Mouse (Mus musculus) intestine, embryonic 15.5 days (tissue): Measurements from ENCODE around the gene Tirap. TPM values are rescaled to one million over a fixed set of nuclear protein-coding genes. Genes with fewer than 3 reads are reported as not detected.

Experiments used
- ATAC-seq: fragments of 200-750 bp; cut with Nextera tagmentation; 2 replicates; pipeline ENCODE4 v1.8.0; 2017; ENCODE audit warnings: moderate TSS enrichment, moderate library complexity
- H3K27ac ChIP-seq: fragments of 300-500 bp; sonication (generic); 2 replicates; pipeline ENCODE4 v1.5.1; 2015; ENCODE audit warnings: mild to moderate bottlenecking, inconsistent platforms
- H3K27me3 ChIP-seq: fragments of 300-500 bp; sonication (generic); replicated peaks from 2 replicates; pipeline ENCODE4 v1.6.1; 2015; ENCODE audit warnings: inconsistent platforms
- H3K36me3 ChIP-seq: fragments of 300-500 bp; sonication (generic); 2 replicates; pipeline ENCODE4 v1.6.1; 2015; ENCODE audit warnings: inconsistent platforms
- H3K4me1 ChIP-seq: fragments of 300-500 bp; sonication (generic); replicated peaks from 2 replicates; pipeline ENCODE4 v1.6.1; 2015; ENCODE audit warnings: inconsistent platforms
- H3K4me2 ChIP-seq: fragments of 300-500 bp; sonication (generic); replicated peaks from 2 replicates; pipeline ENCODE4 v1.6.1; 2015; ENCODE audit warnings: mild to moderate bottlenecking, inconsistent platforms
- H3K4me3 ChIP-seq: fragments of 300-500 bp; sonication (generic); replicated peaks from 2 replicates; pipeline ENCODE4 v1.5.1; 2015; ENCODE audit warnings: inconsistent platforms
- H3K9ac ChIP-seq: fragments of 300-500 bp; sonication (generic); 2 replicates; pipeline ENCODE4 v1.6.1; 2015; ENCODE audit warnings: inconsistent platforms
- H3K9me3 ChIP-seq: fragments of 300-500 bp; sonication (generic); 2 replicates; pipeline ENCODE4 v1.6.1; 2016; ENCODE audit warnings: inconsistent platforms
- WGBS: fragments of 180-500 bp; shearing (Covaris S2); methylation state at CpG from one replicate; pipeline ENCODE4 v1.1.7; 2015; 5-methylcytosine and 5-hydroxymethylcytosine counted together
- polyA plus RNA-seq: library from polyadenylated mRNA; unstranded; fragments of >200 nt; fragmentation: Nextera tagmentation; extraction: Ambion mirVana; gene quantifications from 2 replicates; pipeline ENCODE4 v1.2.1, GENCODE M21; 2015

Gene Tirap
- 13.2 and 13.9 TPM in 2 replicates for polyA plus RNA-seq

DNA sequence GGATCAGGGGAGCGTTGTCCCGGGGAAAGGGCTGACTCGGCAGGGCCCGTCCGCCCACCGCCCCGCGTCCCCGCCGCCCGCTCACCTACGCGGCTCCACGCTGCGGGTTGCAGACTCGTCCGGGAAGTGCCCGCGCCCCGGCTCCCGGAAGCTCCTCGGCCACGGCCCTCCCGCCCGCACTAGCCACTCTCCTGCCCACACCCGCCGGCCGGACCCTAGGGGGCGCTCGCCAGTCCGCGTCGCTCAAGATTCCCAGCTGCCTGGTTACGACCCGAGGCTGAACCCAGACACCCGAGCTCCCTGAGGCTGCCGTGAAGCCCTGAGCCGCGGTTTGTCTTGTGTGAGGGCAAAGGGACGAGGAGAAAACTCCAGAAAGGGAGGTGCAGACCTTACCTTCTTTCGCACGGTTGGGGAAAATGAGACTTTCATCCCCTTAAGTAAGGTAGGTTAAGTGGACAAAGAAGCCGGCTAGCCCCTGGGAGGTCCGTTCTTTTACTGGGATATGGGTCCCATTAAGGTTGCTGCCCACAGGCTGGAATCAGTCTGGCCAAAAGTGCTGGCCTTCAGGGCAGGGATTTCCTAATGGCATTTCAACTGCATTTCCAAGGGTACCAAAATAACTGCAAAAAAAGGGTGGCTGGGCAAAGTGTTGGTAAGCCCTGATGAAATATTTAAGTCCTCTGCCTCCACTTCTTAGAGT, at the start of gene Tirap, which contains the start of gene Srpr:
Gene Tirap, minus strand, starts transcription at position 520 of the 700 bp plus-strand sequence.
Gene Srpr, plus strand, starts transcription at position 404 of the 700 bp plus-strand sequence.
- peak; percentile 96 for ATAC-seq
- WGBS, result 0% methylated on average over 44 of the region's 44 CpGs
- Histone ChIP-seq H3K27ac (peak within 1 kb of the TSS; percentile 56), H3K4me3 (peak within 1 kb of the TSS; percentile 73), H3K27me3 (no peaks in the 10 kb centered on the region), H3K9me3 (no peaks in the 10 kb centered on the region), H3K36me3 (0 out of 2 replicates have a peak, but pooled peaks cover 1% of the 10 kb centered on the region), H3K4me2 (peak within 1 kb of the TSS; percentile 83), H3K4me1 (peaks cover 13% of the 10 kb centered on the region; the same call in 1 of the 2 replicates), H3K9ac (peak within 1 kb of the TSS; percentile 85)

DNA sequence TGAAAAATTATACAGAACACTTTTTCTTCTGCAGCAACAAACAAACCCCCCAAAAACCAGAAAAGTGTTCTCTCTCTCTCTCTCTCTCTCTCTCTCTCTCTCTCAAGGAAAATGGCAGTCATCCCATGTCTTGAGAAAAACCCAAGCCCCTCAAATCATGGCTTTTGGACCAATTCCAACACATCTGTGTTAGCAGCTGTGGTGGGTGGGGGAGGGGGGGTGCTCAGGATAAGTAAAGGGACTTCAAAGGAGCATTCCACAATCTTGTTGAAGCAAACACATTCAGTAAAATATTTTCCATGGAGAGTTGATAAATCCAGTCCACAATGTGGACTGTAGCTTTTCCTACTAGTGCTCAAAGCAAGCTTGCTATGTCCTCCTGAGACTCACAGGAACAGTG, 49.4 kb upstream of the Tirap start:
- Histone ChIP-seq H3K9ac (no peak overlapping the region), H3K4me1 (no peaks in the 10 kb centered on the region), H3K9me3 (no peaks in the 10 kb centered on the region), H3K27me3 (no peaks in the 10 kb centered on the region), H3K4me3 (no peak overlapping the region), H3K36me3 (no peaks in the 10 kb centered on the region), H3K27ac (no peak overlapping the region), H3K4me2 (no peak overlapping the region)
- ATAC-seq, result no peak

DNA sequence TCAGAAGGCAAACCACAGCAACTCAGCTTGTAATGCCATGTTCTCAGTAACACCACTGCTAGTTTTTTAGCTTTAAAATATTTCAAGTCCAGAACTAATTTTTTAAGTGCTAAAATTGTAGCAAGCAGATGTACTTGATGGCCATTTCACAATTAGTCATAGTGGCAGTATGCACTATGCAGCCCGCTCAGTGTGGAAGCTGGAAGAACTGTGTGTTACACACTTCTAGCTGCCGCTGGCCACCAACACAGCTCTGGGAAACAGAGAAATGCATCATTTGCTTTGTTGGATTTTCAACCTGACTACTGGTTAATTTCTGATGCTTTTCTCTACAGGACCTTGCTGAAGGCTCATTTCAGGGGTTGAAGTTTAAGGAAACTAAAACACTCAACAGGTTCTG, 47.3 kb upstream of the Tirap start:
- H3K9ac ChIP-seq, result no peak overlapping the region
- H3K9me3 ChIP-seq, result no peaks in the 10 kb centered on the region
- no peaks in the 10 kb centered on the region for H3K4me1 ChIP-seq
- H3K27ac ChIP-seq, result no peak overlapping the region
- no peaks in the 10 kb centered on the region for H3K27me3 ChIP-seq
- H3K4me2 ChIP-seq, result no peak overlapping the region
- no peak overlapping the region for H3K4me3 ChIP-seq
- no peaks in the 10 kb centered on the region for H3K36me3 ChIP-seq
- no peak for ATAC-seq
- 85% methylated on average over 2 of the region's 2 CpGs for whole genome bisulfite sequencing

DNA sequence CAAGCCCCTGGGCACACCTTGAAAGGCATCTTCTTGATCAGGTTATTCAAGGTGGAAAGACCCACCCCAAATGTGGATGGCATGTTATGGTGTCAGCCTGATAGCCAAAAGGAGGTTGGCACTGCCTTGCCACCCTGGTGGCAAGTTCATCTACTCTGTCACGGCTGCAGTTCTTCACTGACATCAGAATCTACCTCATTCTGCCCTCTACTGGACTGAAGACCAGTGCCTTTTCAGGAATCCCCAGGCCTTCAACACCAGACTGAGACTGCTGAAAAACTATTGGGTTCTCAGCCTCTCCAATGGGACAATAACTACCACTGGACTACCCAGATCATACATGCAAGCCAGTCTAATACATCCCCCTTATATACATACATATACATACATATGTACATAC, 39.6 kb upstream of the Tirap start:
- H3K9ac ChIP-seq, result no peak overlapping the region
- no peak for ATAC-seq
- no peaks in the 10 kb centered on the region for H3K4me1 ChIP-seq
- no peak overlapping the region for H3K27ac ChIP-seq
- no peak overlapping the region for H3K4me2 ChIP-seq
- no peak overlapping the region for H3K4me3 ChIP-seq
- 71% methylated on average over 1 of the region's 1 CpGs for WGBS
- no peaks in the 10 kb centered on the region for H3K27me3 ChIP-seq
- H3K36me3 ChIP-seq, result 0 out of 2 replicates have a peak, but pooled peaks cover 4% of the 10 kb centered on the region
- no peaks in the 10 kb centered on the region for H3K9me3 ChIP-seq

DNA sequence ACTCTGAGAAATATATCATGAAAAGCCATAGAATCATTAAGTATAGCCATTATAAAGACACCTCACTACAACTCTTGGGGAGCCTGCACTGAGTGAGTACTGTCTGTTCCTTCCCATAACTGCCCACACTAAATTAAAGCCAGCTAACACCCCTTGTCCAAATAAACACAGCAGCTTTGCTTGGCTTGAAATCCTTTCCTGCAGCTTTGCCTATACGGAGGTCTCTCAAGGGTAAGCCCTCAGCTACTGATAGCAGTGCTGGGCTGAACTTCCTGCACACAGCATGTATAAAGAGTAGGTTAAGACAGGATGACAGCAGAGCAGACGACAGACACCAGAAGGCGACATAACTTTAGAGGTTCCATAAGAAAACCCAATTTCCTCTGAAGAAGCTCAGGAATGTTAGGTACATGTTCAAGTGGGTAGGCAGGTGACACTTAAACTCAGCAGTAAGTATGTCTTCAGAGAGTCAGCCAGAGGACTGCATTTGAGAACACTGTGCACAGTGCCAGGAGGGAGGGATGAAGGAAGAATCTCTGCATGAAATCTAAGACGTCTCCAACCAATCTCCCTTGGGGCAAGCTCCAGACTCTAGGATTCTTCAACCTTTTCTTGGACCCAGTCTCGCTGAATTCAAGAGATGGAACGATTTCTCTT, 39.0 kb upstream of the Tirap start:
- ATAC-seq, result no peak
- H3K27ac ChIP-seq, result no peak overlapping the region
- 67% methylated on average over 6 of the region's 6 CpGs for WGBS

DNA sequence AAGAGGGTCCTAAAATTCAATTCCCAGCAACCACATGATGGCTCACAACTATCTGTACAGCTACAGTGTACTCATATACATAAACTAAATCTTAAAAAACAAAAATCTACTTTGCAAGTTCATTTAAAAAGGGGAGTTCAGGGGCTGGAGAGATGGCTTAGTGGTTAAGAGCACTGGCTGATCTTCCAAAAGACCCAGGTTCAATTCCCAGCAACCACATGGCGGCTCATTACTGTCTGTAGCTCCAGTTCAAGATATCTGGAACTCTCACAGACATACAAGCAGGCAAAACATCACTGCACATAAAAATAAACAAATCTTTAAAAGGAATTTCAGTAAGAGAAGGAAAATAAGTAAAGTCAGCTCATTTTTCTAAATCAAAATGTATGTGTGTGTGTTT, 38.3 kb upstream of the Tirap start:
- H3K4me2 ChIP-seq, result no peak overlapping the region
- no peak overlapping the region for H3K27ac ChIP-seq
- no peak overlapping the region for H3K4me3 ChIP-seq
- H3K36me3 ChIP-seq, result 0 out of 2 replicates have a peak, but pooled peaks cover 4% of the 10 kb centered on the region
- H3K9me3 ChIP-seq, result no peaks in the 10 kb centered on the region
- no peak for ATAC-seq
- no peaks in the 10 kb centered on the region for H3K4me1 ChIP-seq
- no peaks in the 10 kb centered on the region for H3K27me3 ChIP-seq
- no peak overlapping the region for H3K9ac ChIP-seq
- 90% methylated on average over 1 of the region's 1 CpGs for WGBS

More for the DNA sequence above, 39.0 kb upstream of the Tirap start:
- H3K9me3 ChIP-seq, result no peaks in the 10 kb centered on the region
- H3K27me3 ChIP-seq, result no peaks in the 10 kb centered on the region
- H3K4me1 ChIP-seq, result no peaks in the 10 kb centered on the region
- H3K9ac ChIP-seq, result no peak overlapping the region
- H3K4me2 ChIP-seq, result no peak overlapping the region
- no peak overlapping the region for H3K4me3 ChIP-seq
- H3K36me3 ChIP-seq, result 0 out of 2 replicates have a peak, but pooled peaks cover 4% of the 10 kb centered on the region

DNA sequence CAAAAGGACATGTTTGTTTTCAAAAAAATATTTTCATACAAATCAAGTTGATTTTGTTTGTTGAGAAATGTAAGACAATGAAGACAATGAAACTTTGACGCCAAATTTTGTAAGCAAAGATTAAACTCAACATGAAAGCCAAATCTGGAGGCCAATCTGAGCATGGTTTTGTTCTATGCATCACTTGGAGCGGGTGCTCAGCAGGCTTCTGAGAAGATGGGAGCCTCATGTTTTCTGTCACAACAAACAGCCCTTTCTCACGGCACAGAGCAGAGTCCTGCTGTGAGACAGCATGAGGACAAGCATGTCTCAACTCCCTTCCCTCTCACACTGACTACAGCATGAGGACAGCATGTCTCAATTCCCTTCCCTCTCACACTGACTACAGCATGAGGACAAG, 35.9 kb upstream of the Tirap start:
- no peak overlapping the region for H3K4me3 ChIP-seq
- no peaks in the 10 kb centered on the region for H3K27me3 ChIP-seq
- no peak overlapping the region for H3K4me2 ChIP-seq
- H3K36me3 ChIP-seq, result 0 out of 2 replicates have a peak, but pooled peaks cover 4% of the 10 kb centered on the region
- WGBS, result 74% methylated on average over 3 of the region's 3 CpGs
- ATAC-seq, result no peak
- no peaks in the 10 kb centered on the region for H3K9me3 ChIP-seq
- no peaks in the 10 kb centered on the region for H3K4me1 ChIP-seq
- H3K27ac ChIP-seq, result no peak overlapping the region
- no peak overlapping the region for H3K9ac ChIP-seq

DNA sequence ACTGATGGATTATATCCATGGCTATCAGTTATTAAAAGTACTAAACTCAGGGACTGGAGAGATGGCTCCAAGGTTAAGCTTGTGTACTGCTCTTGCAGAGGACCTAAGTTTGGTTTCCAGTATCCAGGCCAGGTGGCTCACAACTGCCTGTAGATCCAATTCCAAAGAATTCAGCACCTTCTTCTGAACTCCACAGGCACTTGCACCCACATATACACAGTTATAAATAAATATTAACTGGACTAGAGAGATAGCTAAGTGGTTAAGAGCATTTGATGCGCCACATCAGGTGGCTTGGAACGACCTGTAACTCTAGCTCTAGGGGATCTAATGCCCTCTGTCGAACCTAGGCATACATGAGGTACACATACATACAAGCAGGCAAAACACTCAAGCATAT, 28.6 kb upstream of the Tirap start:
- Histone ChIP-seq H3K4me3 (no peak overlapping the region), H3K27me3 (no peaks in the 10 kb centered on the region), H3K9ac (no peak overlapping the region), H3K36me3 (0 out of 2 replicates have a peak, but pooled peaks cover 2% of the 10 kb centered on the region), H3K27ac (no peak overlapping the region), H3K9me3 (no peaks in the 10 kb centered on the region), H3K4me1 (no peaks in the 10 kb centered on the region), H3K4me2 (no peak overlapping the region)
- WGBS, result 85% methylated on average over 3 of the region's 3 CpGs
- ATAC-seq, result no peak

DNA sequence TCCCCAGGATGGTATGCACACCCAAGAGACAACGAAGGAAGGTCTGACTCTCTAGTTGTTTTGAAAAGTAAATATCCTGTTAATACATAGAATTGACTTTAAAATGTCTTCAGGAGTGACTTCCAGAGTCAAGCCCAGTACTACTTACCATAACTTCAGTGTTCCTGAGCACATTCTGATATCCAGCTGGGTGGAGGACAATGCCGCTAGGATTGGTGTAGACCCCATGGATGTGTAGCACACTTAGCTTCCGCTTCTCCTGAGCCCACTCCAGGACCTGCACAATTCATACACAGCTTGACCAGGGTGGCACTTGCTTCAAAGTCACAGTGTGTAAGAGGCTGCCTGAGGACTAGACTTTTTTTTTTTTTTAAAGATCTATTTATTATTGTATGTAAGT, 23.4 kb upstream of the Tirap start:
- WGBS, result 95% methylated on average over 3 of the region's 3 CpGs
- 0 out of 2 replicates have a peak, but pooled peaks cover 5% of the 10 kb centered on the region for H3K36me3 ChIP-seq

DNA sequence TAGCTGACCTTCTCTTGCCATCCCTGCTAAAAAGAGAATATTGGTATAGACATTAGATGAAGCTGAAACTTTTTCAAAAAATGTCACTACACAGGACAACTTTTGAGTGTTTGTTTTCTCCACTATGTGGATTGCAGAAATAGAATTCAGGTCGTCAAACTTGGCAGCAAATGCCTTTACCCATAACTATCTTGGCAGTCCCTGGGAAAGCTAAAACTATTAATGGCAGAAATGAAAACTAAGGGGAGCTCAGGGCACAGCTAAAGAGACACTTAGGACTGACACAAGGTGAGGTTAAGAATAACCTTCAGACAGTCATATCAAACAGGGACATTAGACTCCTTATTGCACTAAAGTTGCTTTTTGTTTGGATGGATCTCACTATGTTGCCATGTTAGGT, 17.9 kb upstream of the Tirap start:
- no peak overlapping the region for H3K9ac ChIP-seq
- H3K4me2 ChIP-seq, result no peak overlapping the region
- no peak overlapping the region for H3K27ac ChIP-seq
- H3K4me1 ChIP-seq, result no peaks in the 10 kb centered on the region
- WGBS, result 56% methylated on average over 1 of the region's 1 CpGs
- H3K36me3 ChIP-seq, result peaks cover 34% of the 10 kb centered on the region
- H3K9me3 ChIP-seq, result no peaks in the 10 kb centered on the region
- H3K27me3 ChIP-seq, result no peaks in the 10 kb centered on the region
- H3K4me3 ChIP-seq, result no peak overlapping the region
- ATAC-seq, result no peak

More for the DNA sequence above, 23.4 kb upstream of the Tirap start:
- no peaks in the 10 kb centered on the region for H3K27me3 ChIP-seq
- no peak overlapping the region for H3K4me2 ChIP-seq
- no peak overlapping the region for H3K9ac ChIP-seq
- H3K27ac ChIP-seq, result no peak overlapping the region
- H3K4me3 ChIP-seq, result no peak overlapping the region
- H3K9me3 ChIP-seq, result no peaks in the 10 kb centered on the region
- no peak for ATAC-seq
- no peaks in the 10 kb centered on the region for H3K4me1 ChIP-seq

DNA sequence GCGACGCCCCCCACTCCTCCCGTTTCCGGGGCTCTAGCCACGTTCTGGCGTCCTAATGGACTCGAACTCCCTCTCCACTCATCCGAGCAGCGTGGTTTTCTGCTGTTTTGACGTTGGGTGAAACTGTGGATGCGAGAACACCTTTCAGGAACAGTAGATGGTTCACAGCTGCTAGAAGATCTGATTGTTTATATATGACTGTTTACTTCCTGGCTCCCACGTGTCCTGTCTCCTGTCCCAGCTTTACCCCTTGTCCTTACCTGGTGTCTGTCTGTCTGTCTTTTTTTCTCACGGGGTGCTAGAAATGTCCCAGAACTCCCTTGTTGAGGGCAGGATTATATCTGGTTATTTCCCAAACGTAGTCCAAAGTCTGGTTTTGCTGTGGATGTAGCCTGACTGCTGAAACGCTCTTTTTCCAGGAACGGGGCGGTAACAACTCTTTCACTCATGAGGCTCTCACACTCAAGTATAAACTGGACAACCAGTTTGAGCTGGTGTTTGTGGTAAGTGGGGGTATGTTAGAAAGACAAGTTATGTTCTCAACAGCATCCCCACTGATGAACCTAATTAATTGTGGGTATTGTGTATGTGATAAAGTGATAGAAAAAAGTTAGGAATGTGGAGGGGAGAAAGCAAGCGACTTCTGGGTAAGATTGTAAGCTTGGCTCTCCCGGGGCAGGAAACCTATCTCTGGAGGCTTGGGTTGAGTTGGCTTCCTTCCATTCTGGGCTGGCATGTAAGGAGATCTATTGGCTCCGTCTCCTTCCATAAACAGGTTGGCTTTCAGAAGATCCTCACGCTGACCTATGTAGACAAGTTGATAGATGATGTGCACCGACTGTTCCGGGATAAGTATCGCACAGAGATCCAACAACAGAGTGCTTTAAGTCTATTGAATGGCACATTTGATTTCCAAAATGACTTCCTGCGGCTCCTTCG, 11.8 kb upstream of the Tirap start:
- Histone ChIP-seq H3K4me3 (peak overlapping the region; percentile 69), H3K36me3 (peaks cover 41% of the 10 kb centered on the region), H3K9me3 (no peaks in the 10 kb centered on the region), H3K9ac (peak overlapping the region; percentile 77), H3K27me3 (no peaks in the 10 kb centered on the region), H3K4me1 (peaks cover 12% of the 10 kb centered on the region), H3K4me2 (peak overlapping the region; percentile 65), H3K27ac (peak overlapping the region; percentile 65; the same call in 1 of the 2 replicates)
- 29% methylated on average over 26 of the region's 26 CpGs for WGBS
- peak; percentile 11 for ATAC-seq
